Mouse (Mus musculus) thymus, adult 2 months (tissue): ENCODE measurements around the gene Tmem132c. TPM values are rescaled to one million over a fixed set of nuclear protein-coding genes. Genes with fewer than 3 reads are reported as not detected.

Source experiments
- DNase-seq: peaks from one replicate; pipeline ENCODE4 v3.0.0; 2021
- H3K27ac ChIP-seq: fragments of 200-500 bp; 2 replicates; pipeline ENCODE4 v1.5.1; 2012; ENCODE audit warnings: low read length, control low read depth; ENCODE audit not compliant: control insufficient read depth, insufficient read depth
- H3K27me3 ChIP-seq: fragments of 200-500 bp; 2 replicates; pipeline ENCODE4 v1.6.1; 2012; ENCODE audit warnings: mild to moderate bottlenecking, low read length, moderate library complexity, mixed read lengths; ENCODE audit not compliant: control insufficient read depth, insufficient read depth
- H3K36me3 ChIP-seq: fragments of 200-500 bp; 2 replicates; pipeline ENCODE4 v1.6.1; 2012; ENCODE audit warnings: mild to moderate bottlenecking, low read length, moderate library complexity; ENCODE audit not compliant: control insufficient read depth, insufficient read depth
- H3K4me1 ChIP-seq: fragments of 200-500 bp; replicated peaks from 2 replicates; pipeline ENCODE4 v1.6.1; 2012; ENCODE audit warnings: low read length; ENCODE audit not compliant: control insufficient read depth, insufficient read depth
- H3K4me3 ChIP-seq: fragments of 200-500 bp; 2 replicates; pipeline ENCODE4 v1.5.1; 2012; ENCODE audit warnings: mild to moderate bottlenecking, low read length, control low read depth, moderate library complexity; ENCODE audit not compliant: control insufficient read depth, insufficient read depth
- CTCF ChIP-seq: fragments of 200-500 bp; IDR thresholded peaks from 2 replicates; pipeline ENCODE4 v1.5.1; 2012; ENCODE audit warnings: mild to moderate bottlenecking, control low read depth, low read length, moderate library complexity, borderline replicate concordance; ENCODE audit not compliant: control insufficient read depth, poor library complexity, insufficient read depth; ENCODE audit errors: extremely low read depth
- POLR2A ChIP-seq: fragments of 200-500 bp; IDR thresholded peaks from 2 replicates; pipeline ENCODE4 v1.6.1; 2012; ENCODE audit warnings: mild to moderate bottlenecking, low read length, control low read depth, moderate library complexity; ENCODE audit not compliant: control insufficient read depth, poor library complexity, insufficient read depth; ENCODE audit errors: extremely low read depth
- WGBS: fragments of 180-500 bp; shearing (Covaris S2); methylation state at CpG from one replicate; pipeline ENCODE4 v1.1.7; 2018; 5-methylcytosine and 5-hydroxymethylcytosine counted together
- polyA plus RNA-seq: library from polyadenylated mRNA; depleted of rRNA; stranded (reverse); fragments of >200 nt; gene quantifications from 2 replicates; pipeline ENCODE4 v1.2.3, GENCODE M21; 2012

Gene Tmem132c
- polyA plus RNA-seq, 1 experiment, result 1.5 TPM

DNA sequence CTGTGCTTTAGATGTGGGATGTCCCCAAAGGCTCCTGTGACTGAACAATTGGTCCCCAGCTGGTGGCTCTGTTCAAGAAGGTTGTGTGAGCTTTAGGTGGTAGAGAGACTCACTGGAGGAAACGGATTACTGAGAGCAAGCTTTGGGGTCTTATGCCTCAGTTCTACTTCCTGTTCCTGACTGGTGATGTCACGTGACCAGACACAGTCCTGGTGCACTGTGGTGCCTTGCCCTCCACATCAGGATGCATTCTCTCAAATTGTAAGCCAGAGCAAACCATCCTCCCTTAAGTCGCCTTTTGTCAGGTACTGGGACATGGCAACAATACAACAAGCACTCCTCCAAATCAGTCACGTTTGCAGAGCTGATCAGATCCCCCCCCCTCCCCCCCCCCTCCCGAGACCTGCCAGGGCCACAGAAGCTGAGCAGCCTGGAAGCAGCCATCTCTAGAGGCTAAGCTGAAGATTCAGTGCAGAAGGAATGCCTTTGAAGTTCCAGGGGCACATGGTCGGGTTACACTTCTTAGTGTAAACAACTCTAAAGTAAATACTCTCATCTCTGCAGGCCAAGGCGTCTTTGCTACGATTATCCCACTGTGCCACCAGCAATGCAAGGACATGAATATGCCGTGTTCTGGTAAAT, 164.5 kb downstream of the Tmem132c start:
- TF ChIP-seq CTCF, result no peak
- no peak for TF ChIP-seq POLR2A
- Histone ChIP-seq H3K4me1 (no peaks in the 10 kb centered on the region), H3K27ac (no peak overlapping the region), H3K4me3 (no peak overlapping the region), H3K36me3 (no peaks in the 10 kb centered on the region), H3K27me3 (no peaks in the 10 kb centered on the region)
- no peak for DNase-seq
- WGBS, result 51% methylated on average over 9 of the region's 9 CpGs

DNA sequence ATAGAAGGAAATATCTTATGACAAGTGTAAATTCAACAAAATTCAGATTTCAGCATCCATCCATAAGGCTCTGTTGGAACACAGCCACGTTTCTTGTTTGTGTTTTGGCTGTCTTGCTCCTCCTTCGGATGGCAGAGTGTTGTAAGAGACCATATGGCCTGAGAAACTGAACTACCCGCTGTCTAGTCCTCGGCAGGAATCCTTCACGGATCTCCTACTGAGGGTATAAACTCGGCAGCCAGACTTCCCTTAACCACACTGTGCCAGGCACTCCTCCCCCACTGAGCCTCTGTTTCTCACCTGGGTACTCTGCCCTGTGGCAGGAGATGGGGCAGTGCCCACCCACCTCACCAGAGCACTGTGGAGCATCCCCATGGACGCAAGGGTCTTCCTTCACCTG, 174.9 kb downstream of the Tmem132c start:
- no peak for TF ChIP-seq CTCF
- no peak for TF ChIP-seq POLR2A
- no peaks in the 10 kb centered on the region for H3K4me1 ChIP-seq
- no peaks in the 10 kb centered on the region for H3K27me3 ChIP-seq
- no peak for DNase-seq
- no peak overlapping the region for H3K4me3 ChIP-seq
- H3K36me3 ChIP-seq, result no peaks in the 10 kb centered on the region
- 69% methylated on average over 7 of the region's 7 CpGs for WGBS
- H3K27ac ChIP-seq, result no peak overlapping the region

DNA sequence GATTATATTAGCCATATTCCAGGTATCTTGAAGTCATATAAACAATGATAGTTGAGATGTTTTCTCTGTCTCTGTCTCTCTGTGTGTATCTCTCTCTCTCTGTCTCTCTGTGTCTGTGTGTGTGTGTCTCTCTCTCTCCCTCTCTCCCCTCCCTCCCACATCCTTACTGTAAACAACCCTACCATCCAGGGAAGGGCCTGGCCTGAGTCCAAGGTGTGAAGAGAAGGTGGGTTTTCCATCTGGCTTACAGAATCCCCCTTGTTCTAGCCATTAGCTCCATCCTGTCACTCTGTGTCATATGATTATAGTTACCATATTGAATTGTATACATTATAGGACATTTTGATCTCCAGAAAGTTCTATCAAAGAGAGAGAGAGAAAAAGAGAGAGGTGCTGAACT, 182.3 kb downstream of the Tmem132c start:
- no peak for DNase-seq
- no peak overlapping the region for H3K4me3 ChIP-seq
- no peaks in the 10 kb centered on the region for H3K36me3 ChIP-seq
- TF ChIP-seq CTCF, result no peak
- TF ChIP-seq POLR2A, result no peak
- H3K27me3 ChIP-seq, result no peaks in the 10 kb centered on the region
- H3K27ac ChIP-seq, result no peak overlapping the region
- H3K4me1 ChIP-seq, result no peaks in the 10 kb centered on the region

DNA sequence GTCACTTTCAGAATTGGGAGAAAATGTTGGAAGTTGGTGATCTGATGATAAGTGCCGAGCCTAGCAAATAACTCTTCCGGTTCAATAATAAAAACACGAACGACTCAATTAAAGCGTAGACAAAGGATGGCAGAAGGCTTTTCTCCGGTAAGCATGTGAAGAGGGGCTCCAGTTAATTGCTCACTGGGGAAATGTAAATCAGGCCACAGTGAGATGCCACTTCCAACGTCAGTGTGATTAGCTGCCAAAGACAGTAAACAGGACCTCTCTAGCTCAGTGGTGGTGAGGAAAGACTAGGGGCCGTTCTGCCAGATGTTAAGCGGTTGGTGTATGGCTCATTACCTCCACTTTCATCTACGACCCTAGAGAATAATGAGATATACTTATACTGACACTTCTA, 187.5 kb downstream of the Tmem132c start:
- Histone ChIP-seq H3K4me3 (no peak overlapping the region), H3K4me1 (no peaks in the 10 kb centered on the region), H3K36me3 (no peaks in the 10 kb centered on the region), H3K27ac (no peak overlapping the region), H3K27me3 (no peaks in the 10 kb centered on the region)
- WGBS, result 69% methylated on average over 10 of the region's 10 CpGs
- DNase-seq, result no peak
- TF ChIP-seq CTCF (no peak), POLR2A (no peak)

DNA sequence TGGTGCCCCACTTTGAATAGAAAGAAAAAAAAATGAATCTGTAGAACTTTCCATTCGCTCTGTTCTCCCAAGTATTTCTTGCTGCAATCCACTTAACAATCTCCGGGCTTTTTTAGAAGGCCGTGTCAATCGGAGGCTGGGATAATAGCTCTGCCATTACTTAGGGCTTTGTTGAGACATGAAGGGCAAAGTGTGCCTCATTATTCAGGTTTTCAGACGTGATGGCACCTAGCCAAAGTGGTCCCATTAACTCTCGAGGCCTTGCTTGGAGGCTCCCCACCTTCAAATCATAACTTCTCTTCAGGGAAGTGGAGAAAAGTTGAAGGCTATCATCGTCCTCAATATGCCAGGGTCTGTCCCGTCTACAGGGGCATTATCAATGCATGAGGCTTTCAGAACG, 190.0 kb downstream of the Tmem132c start:
- TF ChIP-seq POLR2A, result no peak
- no peak for TF ChIP-seq CTCF
- H3K27me3 ChIP-seq, result no peaks in the 10 kb centered on the region
- no peak overlapping the region for H3K27ac ChIP-seq
- DNase-seq, result no peak
- H3K4me3 ChIP-seq, result no peak overlapping the region
- no peaks in the 10 kb centered on the region for H3K36me3 ChIP-seq
- WGBS, result 86% methylated on average over 9 of the region's 9 CpGs
- no peaks in the 10 kb centered on the region for H3K4me1 ChIP-seq

DNA sequence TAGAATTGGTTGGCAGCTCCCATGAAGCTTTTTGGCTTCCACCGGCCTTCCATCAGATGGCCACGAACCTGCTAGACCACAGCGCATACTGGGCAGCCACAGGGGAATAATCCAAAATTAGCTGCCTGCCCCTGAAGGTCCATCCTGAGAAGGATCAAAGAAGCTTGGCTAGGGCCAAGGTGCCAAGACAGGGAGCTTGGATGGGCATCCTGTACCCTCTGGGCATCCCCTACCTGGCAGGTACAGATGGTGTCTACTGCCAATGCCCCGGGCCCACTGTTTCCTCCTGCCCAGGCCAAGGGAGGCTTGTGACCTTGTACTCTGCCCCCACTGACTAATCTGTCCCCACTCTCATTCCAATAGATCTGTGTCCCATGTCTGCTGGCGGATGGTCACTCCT, 195.2 kb downstream of the Tmem132c start:
- WGBS, result 98% methylated on average over 5 of the region's 5 CpGs
- Histone ChIP-seq H3K4me3 (no peak overlapping the region), H3K4me1 (no peaks in the 10 kb centered on the region), H3K27me3 (no peaks in the 10 kb centered on the region), H3K27ac (no peak overlapping the region), H3K36me3 (no peaks in the 10 kb centered on the region)
- no peak for DNase-seq
- TF ChIP-seq CTCF (no peak), POLR2A (no peak)

DNA sequence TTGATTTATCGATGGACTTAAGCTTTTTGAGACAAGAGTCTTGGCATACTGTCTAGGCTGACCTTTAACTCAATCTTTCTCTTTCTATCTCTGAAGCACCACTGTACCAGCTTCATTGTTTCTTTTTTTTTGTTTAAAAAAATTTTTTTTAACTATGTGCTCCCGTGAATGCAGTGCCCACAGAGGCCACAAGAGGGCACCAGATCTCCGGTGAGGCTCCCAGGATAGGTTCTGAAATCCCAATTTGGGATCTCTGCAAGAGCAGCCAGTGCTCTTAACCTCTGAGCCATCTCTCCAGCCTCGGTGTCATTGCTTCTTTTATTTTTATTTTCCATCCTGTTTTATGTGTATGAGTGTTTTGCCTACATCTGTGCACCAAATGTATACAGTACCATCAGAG, 197.0 kb downstream of the Tmem132c start:
- TF ChIP-seq CTCF, result no peak
- TF ChIP-seq POLR2A, result no peak
- Histone ChIP-seq H3K27me3 (no peaks in the 10 kb centered on the region), H3K36me3 (no peaks in the 10 kb centered on the region), H3K4me1 (no peaks in the 10 kb centered on the region), H3K27ac (no peak overlapping the region), H3K4me3 (no peak overlapping the region)
- 89% methylated on average over 4 of the region's 4 CpGs for WGBS
- DNase-seq, result no peak
